Mouse (Mus musculus) myocyte (in vitro differentiated cells): ENCODE results near the gene Mmp24.

Experiments used
- E2F4 ChIP-seq: IDR thresholded peaks from one replicate; pipeline ENCODE4 v1.6.1; 2011; ENCODE audit warnings: mild to moderate bottlenecking, control low read depth, moderate library complexity; ENCODE audit not compliant: insufficient read depth
- MAX ChIP-seq: IDR thresholded peaks from one replicate; pipeline ENCODE4 v1.6.1; 2011; ENCODE audit warnings: low read depth, mild to moderate bottlenecking, control low read depth
- MYOD1 ChIP-seq, 3 experiments: IDR thresholded peaks; one replicate each; pipeline ENCODE4 v1.6.1; 2011; ENCODE audit warnings: control low read depth in 2 of 3, low read depth in 2 of 3, mild to moderate bottlenecking in 2 of 3, moderate library complexity in 1 of 3; ENCODE audit not compliant: insufficient read length in 2 of 3, control insufficient read depth in 1 of 3
- MYOG ChIP-seq, 3 experiments: IDR thresholded peaks; one replicate each; pipeline ENCODE4 v1.6.1; 2011; ENCODE audit warnings: control low read depth in 2 of 3, low read depth in 2 of 3, mild to moderate bottlenecking in 2 of 3; ENCODE audit not compliant: insufficient read length in 2 of 3, control insufficient read depth in 1 of 3, insufficient read depth in 1 of 3
- POLR2A ChIP-seq: IDR thresholded peaks from one replicate; pipeline ENCODE4 v1.6.1; 2011; ENCODE audit warnings: low read depth, mild to moderate bottlenecking, control low read depth, moderate library complexity; ENCODE audit not compliant: insufficient read length
- POLR2AphosphoS2 ChIP-seq: IDR thresholded peaks from one replicate; pipeline ENCODE4 v1.6.1; 2011; ENCODE audit warnings: low read depth, control low read depth; ENCODE audit not compliant: insufficient read length
- REST ChIP-seq: IDR thresholded peaks from one replicate; pipeline ENCODE4 v1.6.1; 2011; ENCODE audit warnings: mild to moderate bottlenecking, control low read depth, moderate library complexity; ENCODE audit not compliant: insufficient read depth, insufficient read length
- SRF ChIP-seq: IDR thresholded peaks from one replicate; pipeline ENCODE4 v1.6.1; 2011; ENCODE audit warnings: low read depth; ENCODE audit not compliant: control insufficient read depth, insufficient read length
- TCF12 ChIP-seq: IDR thresholded peaks from one replicate; pipeline ENCODE4 v1.6.1; 2011; ENCODE audit warnings: mild to moderate bottlenecking, control low read depth; ENCODE audit not compliant: poor library complexity, insufficient read depth, severe bottlenecking

DNA sequence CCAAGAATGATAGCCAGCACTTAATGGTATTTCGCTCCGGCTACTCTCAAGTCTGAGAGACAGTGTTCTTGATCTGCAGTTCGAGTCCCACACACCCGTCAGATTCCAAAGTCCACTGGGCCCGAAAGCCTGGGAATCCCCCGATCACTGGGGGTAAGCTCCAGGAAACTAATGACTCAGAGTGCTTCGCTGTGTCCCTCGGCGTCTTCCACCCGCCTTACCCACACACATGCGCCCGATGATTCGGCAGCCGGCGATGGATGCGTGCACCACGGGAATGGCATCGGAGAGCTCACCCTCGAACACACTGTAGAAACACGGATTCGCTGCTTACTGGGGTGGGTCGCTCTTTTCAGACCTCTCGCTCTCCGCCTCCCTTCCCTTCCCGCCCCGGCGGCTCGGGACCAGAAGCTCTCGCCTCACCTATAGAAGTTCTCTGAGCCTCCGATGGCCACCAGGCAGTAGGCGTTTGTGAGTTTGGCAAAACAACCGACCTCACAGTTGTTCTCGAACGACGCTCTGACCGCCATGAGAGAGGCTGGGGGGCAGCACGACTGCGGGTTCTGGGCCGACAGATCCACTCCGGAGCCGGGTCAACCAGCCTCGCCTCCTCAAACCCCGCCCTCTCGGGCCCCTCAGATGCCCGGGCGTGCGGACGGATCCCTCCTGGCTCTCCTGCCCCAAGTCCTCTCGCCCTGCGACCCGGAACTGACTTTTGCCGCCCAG is 50.9 kb downstream of the Mmp24 start:
- TF ChIP-seq SRF = no peak
- TF ChIP-seq POLR2A = no peak
- no peak for TF ChIP-seq POLR2AphosphoS2
- no peak for TF ChIP-seq E2F4
- no peak for TF ChIP-seq TCF12
- no peak for TF ChIP-seq MAX
- no peak for TF ChIP-seq MYOG (IDR thresholded peaks at IDR 0.05; ENCODE audit: control insufficient read depth in 1 of 3, insufficient read depth in 1 of 3, insufficient read length in 2 of 3, low read depth in 2 of 3)
- no peak for TF ChIP-seq MYOD1 (IDR thresholded peaks at IDR 0.05; ENCODE audit: control insufficient read depth in 1 of 3, insufficient read length in 2 of 3, low read depth in 2 of 3)
- TF ChIP-seq REST = no peak
